Mouse (Mus musculus) stomach, embryonic 16.5 days (tissue): ENCODE results near the gene Pus10. TPM values are rescaled to one million over a fixed set of nuclear protein-coding genes. Genes with fewer than 3 reads are reported as not detected.

Experiments used
- ATAC-seq: fragments of 200-750 bp; cut with Nextera tagmentation; 2 replicates; pipeline ENCODE4 v1.8.0; 2017; ENCODE audit warnings: moderate number of reproducible peaks, moderate TSS enrichment; ENCODE audit not compliant: insufficient read depth, low FRiP score
- H3K27ac ChIP-seq: fragments of 300-500 bp; sonication (generic); 2 replicates; pipeline ENCODE4 v1.5.1; 2014; ENCODE audit warnings: low read length
- H3K27me3 ChIP-seq: fragments of 300-500 bp; sonication (generic); 2 replicates; pipeline ENCODE4 v1.6.1; 2014; ENCODE audit warnings: low read length, control low read depth, mixed read lengths; ENCODE audit not compliant: control insufficient read depth, insufficient read depth
- H3K36me3 ChIP-seq: fragments of 300-500 bp; sonication (generic); 2 replicates; pipeline ENCODE4 v1.6.1; 2014; ENCODE audit warnings: low read length; ENCODE audit not compliant: control insufficient read depth, insufficient read depth
- H3K4me1 ChIP-seq: fragments of 300-500 bp; sonication (generic); 2 replicates; pipeline ENCODE4 v1.6.1; 2014; ENCODE audit warnings: low read length, control low read depth, mixed read lengths; ENCODE audit not compliant: control insufficient read depth, insufficient read depth
- H3K4me2 ChIP-seq: fragments of 300-500 bp; sonication (generic); 2 replicates; pipeline ENCODE4 v1.6.1; 2014; ENCODE audit warnings: low read depth, low read length, mixed read lengths
- H3K4me3 ChIP-seq: fragments of 300-500 bp; sonication (generic); replicated peaks from 2 replicates; pipeline ENCODE4 v1.5.1; 2014; ENCODE audit warnings: mild to moderate bottlenecking, low read length
- H3K9ac ChIP-seq: fragments of 300-500 bp; sonication (generic); 2 replicates; pipeline ENCODE4 v1.6.1; 2014; ENCODE audit warnings: low read length
- H3K9me3 ChIP-seq: fragments of 300-500 bp; sonication (generic); replicated peaks from 2 replicates; pipeline ENCODE4 v1.6.1; 2016; ENCODE audit warnings: low read length, control low read depth; ENCODE audit not compliant: control insufficient read depth
- WGBS: fragments of 180-500 bp; shearing (Covaris S2); extraction: QIAGEN DNeasy Blood & Tissue Kit; methylation state at CpG from one replicate; pipeline ENCODE4 v1.1.7; 2014; 5-methylcytosine and 5-hydroxymethylcytosine counted together
- polyA plus RNA-seq: library from polyadenylated mRNA; unstranded; fragments of >200 nt; fragmentation: Nextera tagmentation; extraction: Ambion mirVana; gene quantifications from 2 replicates; pipeline ENCODE4 v1.2.1, GENCODE M21; 2015

Pus10 gene
- polyA plus RNA-seq, 1 experiment from 2014 or later: 24.4 TPM

GRCm38 (mm10) chr11:23734749-23735286 lies 69.3 kb downstream of the Pus10 start:
- 87% methylated on average over 6 of the region's 6 CpGs for whole genome bisulfite sequencing
- ATAC-seq: no peak
- Histone ChIP-seq H3K27ac (no peak overlapping the region), H3K9ac (no peak overlapping the region), H3K36me3 (peaks cover 3% of the 10 kb centered on the region; the same call in 1 of the 2 replicates), H3K9me3 (no peaks in the 10 kb centered on the region), H3K4me1 (no peaks in the 10 kb centered on the region), H3K27me3 (no peaks in the 10 kb centered on the region), H3K4me3 (no peak overlapping the region), H3K4me2 (no peak overlapping the region)

GRCm38 (mm10) chr11:23735820-23736470 lies 70.5 kb downstream of the Pus10 start:
- H3K27ac ChIP-seq: no peak overlapping the region
- H3K4me1 ChIP-seq: no peaks in the 10 kb centered on the region
- peaks cover 3% of the 10 kb centered on the region; the same call in 1 of the 2 replicates for H3K36me3 ChIP-seq
- no peak overlapping the region for H3K4me2 ChIP-seq
- no peaks in the 10 kb centered on the region for H3K9me3 ChIP-seq
- no peaks in the 10 kb centered on the region for H3K27me3 ChIP-seq
- no peak for ATAC-seq
- H3K9ac ChIP-seq: no peak overlapping the region
- H3K4me3 ChIP-seq: no peak overlapping the region

- WGBS: 77% methylated on average over 4 of the region's 4 CpGs
- Histone ChIP-seq H3K4me1 (no peaks in the 10 kb centered on the region), H3K9ac (no peak overlapping the region), H3K27me3 (no peaks in the 10 kb centered on the region), H3K27ac (no peak overlapping the region), H3K4me3 (no peak overlapping the region), H3K4me2 (no peak overlapping the region), H3K36me3 (peaks cover 5% of the 10 kb centered on the region; the same call in 1 of the 2 replicates), H3K9me3 (no peaks in the 10 kb centered on the region)
- ATAC-seq: no peak
These were observed 75.4 kb downstream of the Pus10 start for GRCm38 (mm10) chr11:23740895-23741294.

- no peak for ATAC-seq
- no peaks in the 10 kb centered on the region for H3K27me3 ChIP-seq
- WGBS: 89% methylated on average over 7 of the region's 7 CpGs
These were observed 75.9 kb downstream of the Pus10 start for GRCm38 (mm10) chr11:23741386-23741785.

GRCm38 (mm10) chr11:23744352-23744751 lies 78.9 kb downstream of the Pus10 start:
- H3K4me2 ChIP-seq: no peak overlapping the region
- H3K27me3 ChIP-seq: no peaks in the 10 kb centered on the region
- no peak overlapping the region for H3K27ac ChIP-seq
- H3K4me1 ChIP-seq: no peaks in the 10 kb centered on the region
- no peak overlapping the region for H3K4me3 ChIP-seq
- H3K9ac ChIP-seq: no peak overlapping the region
- no peak for ATAC-seq
- WGBS: 89% methylated on average over 3 of the region's 3 CpGs
- no peaks in the 10 kb centered on the region for H3K9me3 ChIP-seq
- H3K36me3 ChIP-seq: peaks cover 2% of the 10 kb centered on the region; the same call in 1 of the 2 replicates

More at GRCm38 (mm10) chr11:23741386-23741785, 75.9 kb downstream of the Pus10 start:
- no peak overlapping the region for H3K4me2 ChIP-seq
- no peak overlapping the region for H3K4me3 ChIP-seq
- H3K36me3 ChIP-seq: peaks cover 5% of the 10 kb centered on the region; the same call in 1 of the 2 replicates
- H3K27ac ChIP-seq: no peak overlapping the region
- no peak overlapping the region for H3K9ac ChIP-seq
- no peaks in the 10 kb centered on the region for H3K9me3 ChIP-seq
- no peaks in the 10 kb centered on the region for H3K4me1 ChIP-seq

- WGBS: 60% methylated on average over 4 of the region's 4 CpGs
- H3K4me2 ChIP-seq: no peak overlapping the region
- no peak overlapping the region for H3K9ac ChIP-seq
- H3K27me3 ChIP-seq: no peaks in the 10 kb centered on the region
- H3K9me3 ChIP-seq: no peaks in the 10 kb centered on the region
- ATAC-seq: no peak
- H3K4me1 ChIP-seq: no peaks in the 10 kb centered on the region
- H3K36me3 ChIP-seq: peaks cover 2% of the 10 kb centered on the region; the same call in 1 of the 2 replicates
- H3K27ac ChIP-seq: no peak overlapping the region
- H3K4me3 ChIP-seq: no peak overlapping the region
These were observed 80.6 kb downstream of the Pus10 start for GRCm38 (mm10) chr11:23746102-23746501.

- WGBS: 80% methylated on average over 1 of the region's 1 CpGs
- H3K27me3 ChIP-seq: no peaks in the 10 kb centered on the region
- no peak for ATAC-seq
- H3K27ac ChIP-seq: no peak overlapping the region
- no peak overlapping the region for H3K4me2 ChIP-seq
- no peak overlapping the region for H3K4me3 ChIP-seq
- H3K9ac ChIP-seq: no peak overlapping the region
- no peaks in the 10 kb centered on the region for H3K4me1 ChIP-seq
- H3K36me3 ChIP-seq: no peaks in the 10 kb centered on the region
- no peaks in the 10 kb centered on the region for H3K9me3 ChIP-seq
These were observed 87.7 kb downstream of the Pus10 start for GRCm38 (mm10) chr11:23753136-23753710.

- Histone ChIP-seq H3K9me3 (no peaks in the 10 kb centered on the region), H3K9ac (no peak overlapping the region), H3K4me2 (no peak overlapping the region), H3K27me3 (no peaks in the 10 kb centered on the region), H3K4me1 (no peaks in the 10 kb centered on the region), H3K27ac (no peak overlapping the region), H3K4me3 (no peak overlapping the region), H3K36me3 (no peaks in the 10 kb centered on the region)
- ATAC-seq: no peak
These were observed 88.9 kb downstream of the Pus10 start for GRCm38 (mm10) chr11:23754329-23754728.

GRCm38 (mm10) chr11:23758218-23758617 lies 92.7 kb downstream of the Pus10 start:
- H3K9ac ChIP-seq: no peak overlapping the region
- no peak for ATAC-seq
- no peak overlapping the region for H3K27ac ChIP-seq
- H3K4me3 ChIP-seq: no peak overlapping the region
- H3K27me3 ChIP-seq: no peaks in the 10 kb centered on the region
- H3K9me3 ChIP-seq: no peaks in the 10 kb centered on the region
- no peaks in the 10 kb centered on the region for H3K4me1 ChIP-seq
- H3K36me3 ChIP-seq: 0 out of 2 replicates have a peak, but pooled peaks cover 5% of the 10 kb centered on the region
- WGBS: 86% methylated on average over 2 of the region's 2 CpGs
- H3K4me2 ChIP-seq: no peak overlapping the region
